Mouse (Mus musculus): ENCODE measurements at regions not wholly inside any gene's neighbourhood (a gene's known extent, or its start where the extent isn't known, plus 50 kb on each side); places are given as distances from the start of the nearest gene placed in this dataset.

DNA sequence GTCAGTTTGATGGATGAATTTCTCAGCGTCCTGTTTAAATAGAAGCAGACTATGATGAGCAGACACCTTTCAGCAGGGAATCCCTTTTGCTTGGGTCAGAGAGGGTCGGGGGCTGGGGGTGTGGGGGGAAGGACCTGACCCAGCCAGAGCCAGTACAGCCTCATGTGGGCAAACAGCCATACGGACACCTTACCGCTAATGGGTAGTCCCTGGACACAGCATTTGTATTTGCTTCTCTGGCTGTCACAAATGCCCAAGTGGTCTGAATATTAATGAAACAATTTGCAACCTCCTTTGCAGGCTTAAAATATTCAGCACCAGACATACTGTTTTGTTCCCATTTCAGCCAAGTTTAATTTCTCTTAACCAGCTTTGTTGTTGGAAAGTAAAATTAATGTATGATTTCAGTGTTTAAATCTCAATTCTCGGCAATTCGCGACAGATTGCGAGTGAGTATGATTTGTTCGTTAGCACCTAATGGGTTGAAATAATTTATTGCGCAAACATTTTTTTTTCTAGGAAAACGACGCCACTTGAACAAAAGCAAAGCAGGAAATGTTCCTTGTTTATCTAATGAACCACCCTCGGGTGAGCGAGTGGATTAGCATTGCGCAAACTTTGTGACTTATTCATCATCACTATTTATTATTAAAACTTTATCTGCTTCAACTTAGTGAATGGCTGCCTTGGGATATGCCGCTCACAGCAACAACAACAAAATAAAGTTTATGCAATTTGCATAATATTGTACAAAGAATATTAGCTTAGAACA lies 166.2 kb downstream of the Cdh26 start:
- DNase-seq (ENCODE audit: low read depth, low spot score): no peak

DNA sequence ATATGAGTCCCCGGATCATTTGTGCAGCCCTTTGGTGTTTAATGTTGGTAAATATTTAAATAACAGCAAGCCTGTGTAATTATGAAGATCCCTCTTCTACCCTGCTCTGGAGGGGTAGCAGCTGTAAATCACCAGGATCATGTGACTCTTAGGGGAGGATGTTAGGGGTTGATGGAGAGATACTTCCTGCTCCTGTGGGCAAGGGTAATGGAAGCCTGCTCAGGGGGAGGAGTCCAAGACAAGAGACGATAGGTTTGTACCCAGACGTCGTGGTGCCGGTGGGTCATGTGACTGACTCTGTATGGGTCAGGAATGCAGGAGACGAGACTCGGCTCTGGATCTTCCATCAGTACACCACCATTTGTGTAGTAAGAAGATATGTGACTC lies 166.7 kb downstream of the Cdh26 start:
- DNase-seq (ENCODE audit: low read depth, low spot score): no peak

DNA sequence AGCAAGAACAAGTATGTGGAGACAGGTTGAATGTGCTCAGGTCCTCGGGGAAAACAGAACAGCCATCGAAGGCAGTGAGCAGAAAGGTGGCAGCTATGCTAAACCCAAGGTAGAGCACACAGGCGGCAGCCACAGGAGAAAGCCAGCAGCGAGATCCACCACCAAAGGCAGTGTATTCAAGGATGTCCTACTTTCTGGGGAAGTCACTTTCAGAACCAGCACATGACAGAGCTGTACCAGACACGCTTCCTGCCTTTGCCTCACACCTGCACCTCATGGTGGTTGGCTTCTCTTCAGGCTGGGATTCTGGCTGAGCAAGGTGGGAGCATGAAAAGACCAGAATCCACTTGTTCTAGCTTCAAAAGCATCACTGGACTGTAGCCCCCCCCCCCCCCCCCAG lies 168.0 kb downstream of the Cdh26 start:
- no peak for DNase-seq (ENCODE audit: low read depth, low spot score)

DNA sequence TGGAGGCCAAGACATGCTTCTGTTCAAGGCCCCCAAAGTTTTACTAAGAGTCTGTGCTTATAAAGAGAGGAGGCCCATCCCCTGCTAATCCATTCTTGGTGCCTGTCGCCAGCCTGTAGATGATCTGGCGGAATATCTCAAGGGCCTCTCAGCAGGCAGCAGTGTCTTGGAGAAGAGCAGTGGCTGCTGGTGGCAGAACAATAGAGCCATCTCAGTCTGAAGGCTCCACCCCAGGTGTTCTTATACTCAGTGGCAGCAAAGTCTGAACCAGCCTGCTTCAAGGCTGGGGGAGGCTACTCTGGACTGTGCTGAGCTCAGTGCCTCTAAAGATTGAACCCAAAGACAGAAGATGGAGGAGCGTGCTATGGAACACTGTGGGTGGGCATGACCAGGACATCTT lies 168.5 kb downstream of the Cdh26 start:
- no peak for DNase-seq (ENCODE audit: low read depth, low spot score)

DNA sequence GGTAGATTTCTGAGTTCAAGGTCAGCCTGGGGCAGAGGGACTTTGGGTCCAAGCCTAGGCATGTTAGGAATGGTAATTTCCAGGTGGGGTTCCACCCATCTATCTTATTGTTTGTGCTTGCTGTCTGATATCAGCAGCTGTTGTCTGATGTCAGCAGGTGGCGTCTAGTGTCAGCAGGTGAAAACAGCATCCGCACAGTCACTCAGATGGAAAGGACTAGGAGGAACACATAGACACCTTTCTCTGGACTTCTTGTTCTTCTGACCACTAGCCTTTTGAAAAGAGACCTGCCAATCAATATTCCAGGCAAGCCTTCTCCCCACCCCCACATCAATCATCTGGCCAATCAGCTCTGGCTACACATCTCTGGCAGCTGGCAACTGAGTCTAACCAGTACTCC lies 173.1 kb downstream of the Cdh26 start:
- no peak for DNase-seq (ENCODE audit: low read depth, low spot score)

DNA sequence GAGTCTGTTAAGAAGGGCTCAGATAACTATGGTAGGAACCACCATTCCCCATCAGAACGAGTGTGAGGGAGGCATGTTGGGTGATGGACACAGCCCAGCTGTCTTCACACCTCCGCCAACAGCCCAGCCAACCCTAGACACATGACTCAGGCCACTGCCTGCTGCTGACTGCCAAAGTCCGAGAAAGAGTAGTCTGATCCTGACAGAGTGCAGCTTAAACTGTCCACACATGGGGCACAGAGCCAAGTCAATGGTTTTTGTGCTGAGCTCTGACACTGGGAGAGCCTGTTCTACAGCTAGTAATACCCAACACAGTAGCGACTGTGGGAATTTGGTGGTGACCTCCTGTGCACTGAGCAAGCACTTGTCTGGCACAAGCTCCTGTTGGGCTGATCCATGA lies 176.4 kb downstream of the Cdh26 start:
- DNase-seq (ENCODE audit: low read depth, low spot score): no peak

DNA sequence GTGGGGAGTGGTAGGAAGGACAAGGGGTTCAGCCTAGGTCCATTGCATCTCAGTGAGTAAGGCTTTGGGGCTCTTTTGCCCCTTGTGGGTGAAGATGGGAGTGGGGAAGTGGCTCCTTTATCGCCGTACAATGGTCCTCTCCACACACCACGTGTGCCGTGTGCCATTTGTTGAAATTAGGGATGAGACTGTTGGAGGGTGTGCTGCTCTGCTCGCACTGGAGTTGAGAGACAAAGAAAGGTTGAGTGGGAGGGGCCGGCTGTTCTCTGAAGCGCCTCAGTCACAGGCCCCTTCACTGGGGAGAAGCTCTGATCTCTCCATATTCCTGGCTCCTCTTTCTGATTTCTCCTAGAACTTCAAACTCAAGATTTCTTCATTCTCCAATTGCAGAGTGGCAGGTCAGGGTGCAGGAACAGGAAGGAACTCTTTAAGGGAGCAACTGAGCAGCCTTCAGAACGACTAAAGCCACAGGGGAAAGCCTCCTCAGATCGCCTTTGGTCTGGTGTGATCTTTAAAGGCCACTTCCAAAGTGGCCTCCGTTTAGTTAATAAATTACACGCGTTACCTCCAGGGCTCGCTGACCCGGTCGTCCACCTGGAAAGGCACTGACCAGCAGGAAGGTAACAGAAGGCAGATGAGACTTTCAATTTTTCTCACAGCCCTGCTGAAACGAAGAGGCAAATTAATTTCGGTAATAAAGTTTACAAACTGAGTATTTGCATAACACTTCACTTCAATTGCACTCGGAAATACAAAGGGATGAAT lies 180.1 kb downstream of the Cdh26 start:
- DNase-seq (ENCODE audit: low read depth, low spot score): no peak

DNA sequence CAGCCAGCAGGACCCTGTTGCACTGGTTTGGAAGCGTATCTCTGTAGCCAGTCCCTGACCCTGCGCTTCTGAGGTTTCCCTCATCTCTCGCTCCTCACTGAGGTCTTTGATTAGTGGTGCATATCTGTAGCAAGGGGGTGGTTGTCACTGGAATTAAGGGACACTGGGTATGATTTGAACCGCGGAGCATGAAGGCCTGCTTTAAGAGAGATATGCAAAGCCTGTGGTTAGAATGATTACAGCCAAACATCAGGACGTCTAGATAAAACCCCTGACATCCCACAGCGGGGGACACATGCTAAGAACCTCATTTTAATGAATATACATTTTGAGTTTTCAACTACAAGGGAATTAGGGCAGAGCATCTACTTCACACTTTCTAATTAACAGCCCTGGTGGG lies 184.4 kb downstream of the Cdh26 start:
- no peak for DNase-seq (ENCODE audit: low read depth, low spot score)

DNA sequence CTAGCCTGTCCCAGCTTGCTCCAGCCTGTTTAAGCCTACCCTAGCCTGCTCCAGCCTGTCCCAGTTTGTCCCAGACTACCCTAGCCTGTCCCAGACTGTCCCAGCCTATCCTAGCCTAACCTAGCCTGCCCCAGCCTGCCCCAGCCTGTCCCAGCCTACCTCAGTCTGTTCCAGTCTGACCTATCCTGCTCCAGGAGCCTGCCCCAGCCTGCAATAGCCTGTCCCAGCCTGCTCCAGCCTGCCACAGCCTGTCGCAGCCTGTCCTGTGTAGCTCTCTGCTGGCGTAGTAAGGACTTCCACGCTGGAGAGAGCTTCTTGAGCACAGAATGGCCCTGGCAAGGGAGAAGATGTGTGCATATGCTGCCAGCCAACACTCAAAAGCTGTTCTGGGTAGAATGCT lies 192.5 kb downstream of the Cdh26 start:
- DNase-seq (ENCODE audit: low read depth, low spot score): no peak

DNA sequence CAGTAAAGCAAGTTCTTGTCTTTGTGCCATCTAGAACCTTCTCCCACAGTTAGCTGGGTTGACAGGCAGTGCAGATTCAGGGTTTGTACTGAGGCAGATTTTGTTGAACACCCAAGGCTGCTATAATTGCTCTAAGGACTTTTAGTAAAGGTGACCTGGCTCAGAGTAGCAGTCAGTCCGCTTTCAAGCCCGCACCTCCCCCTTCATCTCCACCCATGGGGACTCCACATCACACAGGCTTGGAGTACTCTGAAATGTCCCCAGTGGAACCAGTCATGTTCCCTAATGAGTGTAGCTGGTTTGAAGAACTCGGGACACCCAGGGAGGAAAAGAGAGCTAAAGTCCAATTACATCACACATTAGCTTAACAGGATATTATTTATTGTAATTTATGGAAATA lies 194.1 kb downstream of the Cdh26 start:
- DNase-seq (ENCODE audit: low read depth, low spot score): no peak

DNA sequence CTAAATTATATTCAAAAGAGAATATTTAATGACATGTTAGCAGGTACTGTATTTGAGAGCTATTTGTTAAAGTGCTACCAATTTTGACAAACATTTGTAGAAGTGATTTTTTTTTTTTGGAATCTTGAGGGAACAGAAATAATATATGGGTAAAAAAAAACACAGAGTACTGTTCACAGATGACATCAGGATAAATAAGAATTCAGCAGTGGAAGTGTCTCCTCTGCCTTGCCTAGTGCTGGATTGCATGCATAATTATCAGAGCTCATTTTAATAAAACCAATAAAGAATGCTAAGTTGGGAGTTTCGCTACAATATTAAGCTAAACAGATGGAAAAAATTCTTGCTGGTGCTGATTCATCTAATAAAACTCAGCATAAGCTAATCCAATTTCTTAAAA lies 194.6 kb downstream of the Cdh26 start:
- DNase-seq (ENCODE audit: low read depth, low spot score): no peak

DNA sequence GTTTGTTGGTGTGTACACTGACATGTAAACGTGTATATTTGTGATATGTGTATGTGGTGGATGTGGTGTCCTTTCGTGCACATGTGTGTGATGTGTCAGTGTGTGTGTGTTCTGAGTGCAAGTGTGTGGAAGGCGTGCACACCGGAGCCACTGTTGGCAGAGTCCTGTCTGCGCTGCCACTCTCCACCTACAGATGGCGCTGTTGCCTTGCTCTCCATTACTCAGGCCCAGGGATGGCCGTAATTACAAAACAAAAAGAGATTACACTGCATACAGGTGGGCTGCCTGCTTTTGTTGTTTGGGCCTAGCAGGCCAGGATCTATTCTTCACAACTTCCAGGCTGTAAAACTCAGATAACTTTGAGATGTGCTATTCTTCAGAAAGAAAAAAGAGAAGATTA lies 199.4 kb downstream of the Cdh26 start:
- DNase-seq (ENCODE audit: low read depth, low spot score): peak; percentile 8

DNA sequence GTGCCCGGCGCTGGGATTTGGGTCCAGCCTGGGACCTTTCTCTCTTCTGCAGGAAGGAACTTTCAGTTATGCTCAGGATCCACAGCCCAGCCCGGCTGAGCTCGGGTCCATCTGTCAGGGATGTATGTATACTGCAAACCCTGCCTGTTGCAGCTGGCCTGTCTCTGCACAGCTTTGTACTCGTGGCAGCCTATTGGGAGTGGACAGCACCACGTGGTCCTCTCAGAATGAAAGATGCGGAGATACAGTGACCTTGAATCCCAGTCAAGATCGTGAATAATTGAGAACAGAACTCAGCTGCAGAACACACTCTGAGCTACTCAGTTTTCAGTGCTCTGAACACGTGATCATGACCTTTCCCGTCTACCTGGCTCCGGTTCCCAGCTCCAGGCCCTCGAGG lies 200.2 kb downstream of the Cdh26 start:
- DNase-seq (ENCODE audit: low read depth, low spot score): no peak

DNA sequence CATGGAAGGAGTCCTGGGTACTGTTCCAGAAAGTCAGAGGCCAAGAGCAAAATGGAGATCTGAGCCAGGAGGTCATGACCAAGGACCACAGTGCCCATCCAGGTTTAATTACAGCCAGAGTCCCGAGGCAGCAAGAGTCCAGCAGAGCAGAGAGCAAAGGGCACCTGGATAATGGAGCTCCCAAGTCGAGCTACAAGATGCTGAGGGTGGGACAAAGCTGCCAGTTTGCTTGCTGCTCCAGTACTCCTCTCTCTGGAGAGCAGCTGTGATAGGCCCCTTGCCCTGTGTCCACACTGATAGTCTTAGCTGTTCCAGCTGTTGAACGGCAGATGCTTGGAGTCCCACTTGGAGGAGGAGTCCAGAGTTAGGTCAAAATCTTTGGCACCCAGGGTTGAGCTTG lies 201.0 kb downstream of the Cdh26 start:
- DNase-seq (ENCODE audit: low read depth, low spot score): no peak

DNA sequence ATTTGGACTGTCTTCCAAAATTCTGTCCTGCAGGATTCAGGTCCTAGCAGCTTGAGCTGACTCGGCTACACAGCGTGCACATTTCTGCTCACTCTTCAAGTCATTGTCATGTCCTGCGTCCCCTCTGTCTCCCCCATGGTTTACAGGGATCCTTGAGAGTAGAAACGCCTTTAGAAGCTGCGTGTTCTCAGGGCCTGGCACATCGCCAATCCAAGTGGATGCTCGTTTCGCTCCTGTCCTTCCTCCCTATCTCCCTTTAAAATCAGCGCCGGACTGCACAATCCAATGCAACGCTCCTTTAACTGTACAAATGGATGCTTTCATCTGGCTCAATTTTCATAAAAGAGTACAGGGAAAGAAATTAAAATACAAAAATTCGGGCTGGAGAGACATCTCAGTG lies 201.6 kb downstream of the Cdh26 start:
- no peak for DNase-seq (ENCODE audit: low read depth, low spot score)

DNA sequence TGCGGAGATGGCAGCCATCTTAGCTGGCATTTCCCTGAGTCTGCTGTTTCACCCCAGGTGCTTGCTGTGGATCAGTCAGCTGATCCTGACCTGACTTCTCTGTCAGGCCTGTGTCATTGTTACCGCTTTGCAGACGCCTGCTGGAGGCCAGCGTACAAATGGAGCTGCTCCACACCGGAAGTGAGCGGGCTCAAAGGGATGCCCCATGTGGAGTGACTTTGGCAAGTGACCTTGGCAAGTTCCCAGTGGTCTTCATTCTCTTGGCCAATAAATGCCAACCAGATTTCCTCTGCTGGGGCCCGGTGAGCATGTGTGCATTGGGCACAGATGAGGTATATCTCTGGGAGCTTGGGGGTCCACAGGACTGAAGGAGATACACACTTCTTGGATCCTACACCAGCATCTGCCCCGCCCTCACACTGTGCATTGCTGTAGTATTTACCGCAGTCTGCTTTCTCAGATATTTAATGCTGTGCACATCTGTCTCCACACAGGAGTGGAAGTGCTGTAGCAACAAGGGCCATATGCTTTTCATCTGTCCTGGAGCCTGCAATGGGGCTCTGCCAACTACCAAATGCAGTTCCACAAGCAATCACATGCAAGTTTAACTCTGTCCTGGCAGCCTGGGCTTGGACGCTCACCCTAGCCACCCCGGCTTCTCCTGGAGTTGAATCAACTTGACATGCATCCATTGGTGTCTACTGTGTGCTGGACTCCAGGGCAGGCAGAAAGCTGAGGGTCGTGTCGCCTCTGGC lies 202.7 kb downstream of the Cdh26 start:
- DNase-seq (ENCODE audit: low read depth, low spot score): no peak

DNA sequence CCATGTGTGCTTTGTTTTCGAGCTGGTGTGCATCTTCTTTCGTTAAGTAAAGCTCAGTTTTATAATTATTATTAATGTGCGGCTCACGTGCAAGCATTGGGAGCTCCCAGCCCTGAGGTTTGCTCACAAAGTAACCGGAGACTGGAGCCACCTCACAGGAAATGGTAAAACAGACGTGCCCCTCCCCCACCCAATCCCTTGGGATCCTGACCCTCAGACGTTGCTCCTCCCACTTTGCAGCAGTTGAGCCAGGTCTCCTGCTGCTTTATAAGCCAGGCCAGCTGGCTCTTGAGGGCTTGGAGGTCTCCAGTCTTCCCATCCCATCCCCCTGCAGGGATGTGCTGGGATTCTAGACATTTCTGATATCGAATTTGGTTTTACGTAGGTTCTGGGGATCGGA lies 203.8 kb downstream of the Cdh26 start:
- no peak for DNase-seq (ENCODE audit: low read depth, low spot score)

DNA sequence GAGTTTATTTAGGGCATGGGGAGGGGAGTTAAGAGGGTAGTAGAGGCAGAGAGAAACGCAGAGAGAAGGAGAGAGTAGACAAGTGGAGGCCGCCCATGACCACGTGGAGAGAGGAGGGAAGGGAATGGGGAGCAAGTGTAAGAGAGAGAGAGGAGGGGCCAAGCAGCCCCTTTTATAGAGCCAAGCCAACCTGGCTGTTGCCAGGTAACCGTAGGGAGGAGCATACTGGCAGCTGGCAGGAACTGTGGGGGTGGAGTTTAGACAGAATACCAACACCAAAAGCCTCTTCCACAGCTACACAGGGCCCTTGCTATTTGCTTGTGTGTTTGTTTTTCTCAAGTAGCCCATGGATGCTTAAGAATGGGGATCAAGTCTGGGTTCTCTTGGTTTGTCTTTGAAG lies 205.4 kb downstream of the Cdh26 start:
- no peak for DNase-seq (ENCODE audit: low read depth, low spot score)

DNA sequence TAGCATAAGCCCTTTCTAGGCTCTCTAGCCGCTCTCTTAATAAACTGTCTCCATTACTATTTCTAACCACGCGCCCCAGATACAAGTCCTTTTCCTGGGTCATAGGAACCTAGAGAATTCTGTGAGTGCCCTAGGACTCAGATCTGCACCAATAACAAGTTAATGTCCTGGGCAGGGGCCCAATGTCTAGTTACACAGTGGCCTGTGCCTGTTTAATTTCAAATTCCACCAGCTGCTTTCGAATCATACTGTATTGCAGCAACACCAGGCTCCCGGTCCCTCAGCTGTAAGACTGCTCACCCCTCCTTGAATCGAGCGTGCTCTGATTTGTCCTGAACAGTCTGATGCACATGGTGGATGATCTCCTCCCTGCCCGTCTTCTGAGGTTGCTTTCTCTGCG lies 206.6 kb downstream of the Cdh26 start:
- DNase-seq (ENCODE audit: low read depth, low spot score): no peak

DNA sequence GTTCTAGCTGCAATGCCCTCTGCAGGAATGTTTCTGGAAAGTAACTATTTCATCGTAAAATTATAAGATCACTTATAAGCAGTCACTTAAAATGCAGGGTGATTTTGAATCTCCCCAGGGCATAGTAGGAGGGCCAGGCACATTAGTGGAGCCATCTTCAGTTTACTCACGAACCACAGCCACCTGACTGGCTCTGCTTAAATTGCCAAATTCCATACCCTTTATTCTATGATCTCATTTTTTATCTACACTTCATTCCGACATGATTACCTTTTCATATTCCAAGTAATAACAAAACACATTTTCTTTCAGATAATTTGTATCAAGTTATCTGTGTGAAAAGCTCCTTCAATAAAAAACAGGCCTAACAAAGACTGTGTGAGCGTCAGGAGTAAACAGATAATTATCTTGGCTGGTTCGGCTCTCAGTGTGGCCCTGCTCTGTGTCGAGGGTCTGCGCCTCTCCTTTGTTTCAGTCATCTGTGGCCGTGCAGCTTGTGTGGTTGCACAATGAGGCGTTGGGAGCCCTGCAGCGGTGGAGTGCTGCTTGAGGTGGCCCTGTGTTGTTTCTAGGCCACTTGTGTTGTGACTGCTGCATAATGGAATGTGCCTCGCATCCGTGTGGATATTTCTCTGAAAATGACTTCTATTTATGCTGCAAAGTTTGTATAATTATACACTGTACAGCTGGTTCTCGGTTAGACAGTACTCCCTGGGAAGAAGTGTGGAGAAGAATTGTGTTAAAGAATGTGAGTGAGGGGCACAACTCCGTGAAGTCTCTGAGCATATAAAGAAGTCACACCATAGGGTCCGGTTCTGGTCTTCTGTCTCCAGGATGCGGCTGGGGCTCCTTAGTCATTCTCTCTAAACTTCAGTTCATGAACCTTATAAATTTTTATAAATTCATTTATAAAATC lies 212.1 kb downstream of the Cdh26 start:
- no peak for DNase-seq (ENCODE audit: low read depth, low spot score)

DNA sequence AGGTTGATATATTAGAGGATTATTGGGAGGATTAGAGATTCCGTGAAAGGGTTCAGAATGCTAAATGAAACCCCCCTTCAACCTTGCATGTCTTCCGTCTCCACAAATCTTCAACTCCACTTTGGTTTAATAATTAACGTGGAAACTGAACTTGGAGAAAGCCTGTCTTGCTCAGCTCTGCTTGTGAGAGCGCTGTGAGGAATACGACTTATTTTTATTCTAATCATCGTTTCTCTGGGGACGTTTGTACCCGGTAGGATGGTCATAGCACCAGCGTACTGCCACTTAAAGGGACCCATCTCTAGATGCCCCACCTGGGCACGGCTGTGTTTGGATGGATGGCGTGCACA lies 212.7 kb downstream of the Cdh26 start:
- DNase-seq (ENCODE audit: low read depth, low spot score): no peak

DNA sequence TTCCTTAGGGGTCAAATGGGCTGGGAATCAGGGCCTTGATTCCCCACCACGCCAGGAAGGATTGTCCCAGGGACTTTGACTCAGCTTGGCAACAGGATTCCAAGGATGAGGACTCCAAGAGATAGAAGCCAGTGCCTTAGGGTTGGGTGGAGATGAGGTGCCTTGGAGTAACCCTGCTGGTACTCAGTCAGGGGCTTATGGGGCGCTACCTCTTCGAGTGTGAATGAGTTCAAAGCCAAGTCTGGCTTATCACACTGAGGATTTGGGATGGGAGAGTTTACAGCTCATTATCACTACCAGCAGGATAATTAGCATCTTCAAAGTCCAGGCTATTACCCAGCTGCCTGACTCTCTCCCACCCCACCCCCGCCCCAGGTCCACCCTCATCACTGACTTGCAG lies 213.5 kb downstream of the Cdh26 start:
- no peak for DNase-seq (ENCODE audit: low read depth, low spot score)
